Mouse (Mus musculus) large intestine, adult 2 months (tissue): ENCODE results near the gene Car5a. TPM values are rescaled to one million over a fixed set of nuclear protein-coding genes. Genes with fewer than 3 reads are reported as not detected.

Experiments used
- DNase-seq: peaks from one replicate; pipeline ENCODE4 v3.0.0-alpha.2; 2012; ENCODE audit warnings: low read depth, low spot score
- WGBS: fragments of 180-500 bp; shearing (Covaris S2); methylation state at CpG from one replicate; pipeline ENCODE4 v1.1.7; 2018; 5-methylcytosine and 5-hydroxymethylcytosine counted together
- polyA plus RNA-seq: library from polyadenylated mRNA; depleted of rRNA; stranded (reverse); fragments of >200 nt; gene quantifications from 2 replicates; pipeline ENCODE4 v1.2.3, GENCODE M21; 2012

Car5a gene
- polyA plus RNA-seq, 1 experiment = 0.10 TPM

DNA sequence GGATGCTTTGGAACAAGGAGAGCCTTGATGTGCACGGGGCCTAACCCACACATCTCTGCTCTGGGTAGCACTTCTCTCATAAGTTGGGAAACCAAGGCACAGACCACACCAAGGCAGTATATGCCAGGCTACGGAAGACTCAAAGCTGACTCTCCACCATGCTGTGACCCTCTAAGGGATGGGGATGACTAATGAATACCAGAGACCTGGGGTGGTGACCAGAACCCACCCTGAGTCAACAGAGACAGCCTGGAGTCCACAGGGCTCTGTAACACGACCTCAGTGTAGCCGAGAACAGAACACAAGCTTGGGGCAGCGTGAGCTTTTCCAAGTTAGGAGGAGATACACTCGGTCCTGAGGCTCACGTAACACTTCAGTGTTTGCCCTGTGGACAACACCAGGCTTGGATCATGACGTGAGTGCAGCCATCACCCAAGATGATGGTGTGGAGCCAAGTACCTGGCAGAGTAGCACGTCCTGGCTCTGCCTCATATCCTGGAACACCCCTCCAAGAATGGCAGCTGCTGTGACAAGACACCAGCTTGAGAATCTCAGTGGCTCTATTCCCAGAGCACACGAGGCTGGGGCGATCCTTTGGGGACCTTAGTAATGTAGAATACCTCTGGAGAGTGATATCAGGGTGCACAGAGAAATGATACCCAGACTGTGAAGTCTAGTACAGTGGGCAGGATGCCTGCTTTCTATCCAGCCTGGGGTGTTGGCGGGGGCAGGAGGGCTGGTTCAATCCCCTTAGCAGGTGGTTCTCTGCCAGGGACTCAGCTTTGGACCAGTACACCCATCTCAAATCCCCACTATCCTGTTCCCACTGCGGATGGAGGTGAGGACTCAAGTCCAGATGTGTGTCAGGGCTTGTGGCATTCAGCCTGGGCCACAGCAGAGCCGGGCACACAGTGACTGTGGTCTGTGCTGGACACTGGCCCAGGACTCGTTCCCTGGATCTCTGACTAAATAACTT, 54.6 kb downstream of the Car5a start:
- no peak for DNase-seq
- WGBS = 76% methylated on average over 15 of the region's 15 CpGs

DNA sequence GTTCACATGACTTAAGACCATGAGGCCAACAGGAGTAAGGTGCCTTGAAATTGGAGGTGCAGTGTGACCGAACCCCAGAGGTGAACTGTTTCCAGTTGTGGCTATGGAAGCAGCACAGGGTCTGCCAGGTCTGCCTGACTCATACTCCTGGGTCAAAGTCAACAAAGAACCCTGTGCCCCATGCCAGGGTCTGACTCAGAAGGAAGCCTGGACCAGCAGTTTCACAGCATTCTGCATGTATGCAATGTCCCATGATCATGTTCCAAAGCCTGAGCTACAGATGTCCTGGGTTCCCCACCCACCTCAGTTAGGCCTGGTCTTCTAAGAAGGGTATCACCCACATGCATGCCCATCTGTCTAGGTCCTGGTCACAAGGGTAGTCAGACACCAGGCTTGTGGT, 55.4 kb downstream of the Car5a start:
- no peak for DNase-seq
- 88% methylated on average over 1 of the region's 1 CpGs for WGBS

DNA sequence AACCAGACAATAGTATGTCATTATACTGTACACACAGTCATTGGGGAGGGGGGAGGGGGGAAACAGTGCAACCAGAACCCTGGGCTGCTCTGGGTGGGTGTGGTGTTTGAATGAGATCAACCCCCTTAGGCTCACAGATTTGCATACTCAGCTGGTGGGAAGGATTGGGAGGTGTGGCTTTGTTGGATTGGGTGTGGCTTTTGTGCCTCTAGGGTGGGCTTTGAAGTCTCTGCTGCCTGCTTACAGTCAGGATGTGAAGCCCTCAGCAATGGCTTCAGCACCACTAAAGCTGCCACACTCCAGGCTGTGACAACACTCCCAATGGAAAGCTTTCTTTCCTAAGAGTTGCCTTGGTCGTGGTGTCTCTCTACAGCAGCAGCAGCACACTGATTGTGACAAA, 57.2 kb downstream of the Car5a start:
- 67% methylated on average over 1 of the region's 1 CpGs for WGBS
- no peak for DNase-seq

DNA sequence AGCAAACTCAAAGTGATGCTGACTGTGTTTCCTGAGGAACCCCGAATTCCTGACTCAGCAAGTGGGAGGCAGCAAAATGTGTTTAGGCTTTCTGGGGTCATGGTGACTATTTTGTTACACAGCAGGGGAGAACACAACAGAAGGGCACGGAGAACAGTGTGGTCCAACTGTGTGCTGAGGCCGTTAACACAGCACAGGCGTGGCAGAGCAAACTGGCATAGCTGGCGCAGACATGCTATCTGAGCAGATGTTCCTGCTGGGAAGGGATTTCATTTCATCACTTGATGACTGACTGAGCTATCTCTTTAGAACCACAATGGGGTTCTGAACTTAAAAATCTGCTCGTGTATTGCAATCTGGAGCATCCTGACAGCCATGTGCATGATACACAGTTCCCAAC, 59.3 kb downstream of the Car5a start:
- DNase-seq = no peak
- WGBS = 75% methylated on average over 6 of the region's 6 CpGs

DNA sequence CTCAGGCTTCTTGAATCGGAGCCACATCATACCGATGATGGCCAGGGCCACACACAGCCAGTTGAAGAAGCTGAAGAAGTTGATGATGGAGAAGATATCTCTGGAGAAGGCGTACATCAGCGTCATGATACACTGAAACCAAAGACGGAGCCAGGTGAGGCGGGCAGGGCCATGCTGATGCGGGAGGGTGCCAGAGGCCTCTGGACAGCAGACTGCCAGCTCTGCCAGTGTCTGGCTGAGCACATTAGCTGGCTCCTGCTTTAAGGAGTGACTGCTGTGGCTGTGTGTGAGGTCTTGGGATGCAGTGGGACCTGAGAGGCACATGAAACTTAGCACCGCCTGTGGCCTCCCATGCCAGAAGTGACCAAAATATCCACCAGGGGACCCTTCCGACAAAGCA, 59.7 kb downstream of the Car5a start:
- DNase-seq = no peak
- 97% methylated on average over 9 of the region's 9 CpGs for WGBS

DNA sequence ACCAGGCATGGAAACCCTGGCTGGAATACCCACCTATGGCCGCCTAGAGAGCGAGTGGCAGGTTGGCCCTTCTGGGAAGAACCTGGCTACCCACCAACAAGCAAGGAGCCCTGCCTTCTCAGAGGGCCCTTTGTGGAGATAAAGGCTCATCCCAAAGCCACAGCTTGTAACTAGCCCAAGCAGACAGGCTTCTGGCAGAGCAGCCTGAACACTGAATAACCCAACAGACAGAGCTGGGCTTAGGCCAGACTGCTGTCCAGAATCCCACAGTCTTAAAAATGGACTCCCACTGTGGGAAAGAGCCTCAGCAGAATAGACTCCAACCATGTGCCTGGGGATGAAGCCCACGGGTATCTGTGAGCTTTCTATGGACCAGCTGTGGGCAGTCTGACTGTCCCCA, 60.5 kb downstream of the Car5a start:
- DNase-seq = no peak
- 89% methylated on average over 3 of the region's 3 CpGs for WGBS

DNA sequence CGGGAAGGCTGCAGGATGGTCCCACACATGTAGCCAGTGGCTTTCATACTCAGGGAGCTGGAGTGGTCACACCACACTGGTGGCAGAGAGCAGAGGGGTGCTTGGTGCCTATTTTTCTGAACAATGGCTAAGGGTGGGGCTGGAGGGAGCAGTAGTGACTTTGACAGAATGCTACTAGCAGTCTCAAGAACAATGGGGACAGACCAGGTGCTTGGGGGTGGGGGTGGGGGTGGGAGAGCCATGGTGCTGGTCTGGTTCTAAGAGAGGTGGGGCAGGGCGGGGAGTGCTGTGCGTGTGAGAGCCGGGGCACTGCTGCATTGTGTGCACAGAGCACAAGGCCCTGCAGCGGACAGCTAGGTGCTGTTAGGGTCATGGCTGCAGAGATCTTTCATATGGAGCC, 62.8 kb downstream of the Car5a start:
- 83% methylated on average over 5 of the region's 5 CpGs for WGBS

DNA sequence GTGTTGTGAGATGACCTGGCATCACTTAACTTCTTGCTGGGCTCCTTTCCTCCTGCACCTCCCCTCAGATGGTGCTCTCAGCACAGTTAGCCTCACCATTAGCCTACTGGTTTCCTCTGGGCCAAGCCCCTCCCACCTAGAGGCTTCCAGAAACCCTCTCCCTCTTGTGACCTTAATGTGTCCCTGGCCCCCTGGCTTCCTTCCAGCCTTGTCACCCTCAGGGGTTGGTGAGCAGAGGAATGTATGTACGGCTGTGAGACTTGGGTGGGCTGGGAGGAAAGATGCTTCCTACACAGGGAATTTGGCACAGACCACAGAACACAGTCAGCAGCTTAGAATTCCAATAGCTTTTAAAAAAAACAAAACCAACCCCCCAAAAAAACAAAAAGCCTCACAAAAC, 63.9 kb downstream of the Car5a start:
- WGBS = 88% methylated on average over 1 of the region's 1 CpGs
- no peak for DNase-seq

More for the DNA sequence above, 62.8 kb downstream of the Car5a start:
- no peak for DNase-seq

DNA sequence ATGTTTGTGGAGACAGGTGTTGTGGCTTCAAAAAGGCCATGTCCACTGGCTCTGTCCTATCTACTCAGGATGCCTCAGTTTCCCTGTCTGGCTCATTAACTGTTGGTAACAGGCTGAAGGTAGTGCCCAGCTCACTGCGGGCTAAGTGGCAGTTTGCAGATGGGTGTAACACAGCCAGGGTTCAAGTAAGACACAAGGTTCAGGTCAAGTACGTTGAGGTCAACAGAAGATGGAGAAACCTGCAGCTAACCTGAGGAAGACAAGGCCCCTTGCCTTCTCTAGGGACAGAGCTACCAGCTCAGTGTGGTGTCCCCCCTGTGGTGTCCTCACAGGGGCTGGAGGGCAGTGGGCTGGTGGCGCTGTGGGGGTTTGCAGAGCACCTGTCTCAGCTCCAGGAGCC, 65.0 kb downstream of the Car5a start:
- DNase-seq = no peak
- 92% methylated on average over 3 of the region's 3 CpGs for WGBS

DNA sequence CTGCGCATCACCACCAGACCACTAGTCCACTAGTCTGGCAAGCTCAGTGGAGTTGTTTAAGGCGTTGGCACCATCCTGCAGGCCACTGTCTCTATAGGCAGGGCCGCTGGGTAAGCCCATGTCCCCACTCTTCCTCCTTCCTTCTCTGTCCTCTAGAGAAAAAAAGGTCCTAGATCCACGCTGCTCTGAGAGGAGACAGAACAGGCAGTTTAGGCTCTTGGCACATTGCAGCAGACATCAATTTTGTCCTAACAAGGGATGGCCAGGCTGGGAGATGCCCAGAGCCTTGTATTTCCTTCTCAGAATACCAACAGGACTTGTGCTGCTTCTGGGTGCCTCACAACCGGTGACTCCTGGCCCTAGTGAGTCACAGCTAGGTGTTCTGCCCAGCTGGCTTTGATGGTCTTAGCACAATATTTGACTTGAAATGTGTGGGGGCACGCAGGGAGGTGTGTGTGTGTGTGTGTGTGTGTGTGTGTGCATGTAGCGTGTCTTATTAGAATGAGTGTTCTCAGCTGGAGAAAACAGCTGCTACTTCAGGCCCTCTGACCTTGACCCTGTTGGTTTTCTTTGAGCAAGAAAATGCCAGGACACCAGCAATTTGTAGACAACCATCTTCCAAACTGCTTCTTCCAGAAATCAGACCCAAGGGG, 66.8 kb downstream of the Car5a start:
- WGBS = 64% methylated on average over 7 of the region's 7 CpGs
- DNase-seq = no peak

DNA sequence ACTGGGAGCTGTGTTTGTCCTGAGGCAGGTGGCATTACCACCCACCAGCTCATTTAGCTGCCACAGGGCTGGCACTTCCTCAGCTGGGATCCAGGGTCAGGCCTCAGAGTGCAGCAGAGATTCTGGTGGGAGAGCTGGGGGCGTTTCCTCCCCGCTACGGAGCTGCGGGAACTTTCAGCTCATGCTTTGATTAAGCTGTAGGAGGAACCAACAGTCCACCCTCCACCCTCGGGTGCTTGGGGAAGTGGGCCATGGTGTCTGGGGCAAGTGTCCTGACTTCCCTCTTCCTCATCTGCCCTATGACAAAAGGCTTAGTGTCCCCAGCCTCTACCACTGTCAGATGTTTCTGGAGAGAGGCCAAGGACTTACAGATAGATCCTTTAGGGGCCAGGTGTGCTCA, 67.5 kb downstream of the Car5a start:
- 30% methylated on average over 5 of the region's 5 CpGs for WGBS
- no peak for DNase-seq

DNA sequence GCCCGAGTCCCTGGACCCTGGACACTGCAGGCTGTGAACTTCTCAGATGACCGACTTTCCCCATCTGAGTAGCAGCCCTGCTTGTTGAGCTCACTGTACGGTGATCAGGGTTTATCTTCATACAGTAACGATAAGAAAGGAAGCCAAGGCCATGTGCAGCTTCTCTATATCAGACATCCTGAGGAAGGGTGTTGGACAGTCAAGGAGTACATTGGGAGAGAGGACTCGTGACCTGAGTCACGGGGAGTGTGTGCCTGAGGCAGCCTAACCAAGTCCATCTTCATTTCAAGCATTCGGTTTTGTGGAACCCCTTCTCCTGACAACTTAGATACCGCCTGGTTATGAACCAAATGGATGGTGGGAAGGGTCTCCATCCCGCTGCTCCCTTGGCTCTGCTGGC, 69.2 kb downstream of the Car5a start:
- WGBS = 79% methylated on average over 9 of the region's 9 CpGs
- DNase-seq = no peak

DNA sequence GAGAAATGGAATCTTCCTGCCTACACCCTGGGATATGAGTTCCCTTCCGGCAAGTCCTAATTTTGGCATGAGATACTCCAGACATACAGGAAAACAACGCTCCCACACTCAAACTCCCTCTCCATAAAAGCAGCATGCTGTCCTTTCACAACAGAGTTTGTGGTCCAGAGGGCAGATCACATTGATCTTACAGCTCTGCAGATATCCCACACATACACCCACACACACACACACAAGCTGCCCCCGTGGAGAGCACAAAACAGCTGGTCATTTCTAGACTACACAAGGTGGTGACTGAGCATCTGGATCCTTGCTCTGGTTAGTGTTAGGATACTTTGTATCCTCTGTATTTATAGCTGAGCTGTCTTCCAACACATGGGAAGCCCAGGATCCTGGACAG, 69.7 kb downstream of the Car5a start:
- WGBS = 66% methylated on average over 3 of the region's 3 CpGs
- no peak for DNase-seq

DNA sequence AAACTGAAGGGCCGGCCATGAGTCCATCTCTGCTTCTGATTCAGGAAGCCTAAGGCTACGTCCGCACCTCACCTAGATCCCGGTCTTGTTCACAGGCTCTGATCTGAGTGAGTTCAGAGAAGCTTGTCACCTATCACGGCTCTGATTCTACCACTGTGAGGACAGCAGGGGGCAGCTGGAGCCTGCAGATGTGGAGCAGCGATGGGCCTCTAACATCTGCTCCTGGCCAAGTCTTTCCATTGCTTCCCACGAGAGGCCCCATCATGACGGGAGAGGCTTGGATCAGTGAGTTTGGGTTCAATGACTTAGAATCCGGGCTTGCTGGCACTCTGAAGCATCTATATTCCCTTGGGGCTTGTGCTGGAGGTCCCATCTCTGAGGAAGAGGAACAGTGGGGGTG, 70.7 kb downstream of the Car5a start:
- WGBS = 42% methylated on average over 9 of the region's 9 CpGs
- no peak for DNase-seq

DNA sequence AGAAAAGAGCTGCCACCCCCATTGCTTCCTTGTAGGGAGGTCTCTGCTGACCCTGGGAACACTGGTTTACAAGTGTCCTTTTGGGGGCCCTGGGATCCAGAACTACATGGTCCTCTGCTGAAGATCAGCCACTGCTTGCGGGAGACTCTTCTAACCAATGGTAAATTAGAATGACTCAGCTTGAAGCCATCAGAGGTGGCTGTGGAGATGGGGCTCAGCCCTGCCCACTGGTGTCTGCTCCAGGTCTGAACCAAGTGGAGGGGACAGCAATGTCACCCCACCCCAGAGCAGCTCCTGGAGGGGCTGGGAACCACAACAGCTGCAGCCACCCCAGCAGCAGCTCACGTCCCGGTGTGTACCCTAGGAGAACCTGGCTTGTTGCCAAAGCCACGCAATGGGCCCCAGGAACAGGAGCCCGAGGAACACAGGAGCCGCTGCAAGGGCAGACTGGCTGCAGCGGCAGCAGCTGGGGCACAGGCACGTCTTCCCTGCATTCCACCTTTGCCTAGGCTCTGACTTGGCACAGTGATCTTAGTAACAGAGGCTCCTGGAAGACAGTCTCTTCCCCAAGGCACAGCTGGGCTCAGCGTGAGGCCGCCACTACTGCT, 72.8 kb downstream of the Car5a start:
- no peak for DNase-seq
- whole genome bisulfite sequencing = 12% methylated on average over 10 of the region's 10 CpGs

DNA sequence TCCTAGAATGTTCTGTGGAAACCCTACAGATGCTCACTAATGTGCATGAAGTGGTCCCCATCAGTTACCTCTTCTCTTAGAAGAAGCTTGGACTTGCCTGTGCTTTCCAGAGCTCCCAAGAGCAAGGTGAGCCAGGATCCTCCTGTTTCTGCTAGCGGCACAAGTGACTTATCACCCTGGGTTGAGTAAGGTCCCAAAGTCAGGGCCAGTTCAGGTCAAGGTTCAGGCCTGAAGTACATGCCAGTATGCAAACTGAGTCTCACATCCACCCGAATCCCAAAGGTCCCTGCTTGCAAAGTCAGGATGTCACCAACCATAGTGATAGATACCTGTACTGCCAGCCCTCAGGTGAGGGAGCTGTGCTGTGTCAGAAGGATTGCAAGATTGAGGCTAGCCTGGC, 74.5 kb downstream of the Car5a start:
- no peak for DNase-seq
- WGBS = 90% methylated on average over 2 of the region's 2 CpGs

DNA sequence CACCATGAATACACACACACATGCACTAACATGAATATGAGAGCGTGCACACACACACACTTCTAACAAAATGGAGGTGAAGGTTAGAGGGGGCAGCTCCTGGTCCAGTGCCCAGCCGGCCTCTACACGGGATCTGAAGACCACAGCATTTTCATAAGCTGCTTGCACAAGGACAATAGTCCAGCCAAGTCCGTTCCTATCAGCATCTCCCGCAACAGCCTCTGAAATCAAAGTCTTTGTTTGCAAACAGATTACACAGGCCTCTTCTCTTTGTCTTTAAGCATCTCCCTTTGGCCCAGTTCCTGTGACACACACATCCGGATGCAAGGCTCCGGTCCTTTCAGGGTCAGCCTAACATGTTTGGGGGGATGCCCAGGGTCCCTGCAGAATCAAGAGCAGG, 75.8 kb downstream of the Car5a start:
- no peak for DNase-seq

DNA sequence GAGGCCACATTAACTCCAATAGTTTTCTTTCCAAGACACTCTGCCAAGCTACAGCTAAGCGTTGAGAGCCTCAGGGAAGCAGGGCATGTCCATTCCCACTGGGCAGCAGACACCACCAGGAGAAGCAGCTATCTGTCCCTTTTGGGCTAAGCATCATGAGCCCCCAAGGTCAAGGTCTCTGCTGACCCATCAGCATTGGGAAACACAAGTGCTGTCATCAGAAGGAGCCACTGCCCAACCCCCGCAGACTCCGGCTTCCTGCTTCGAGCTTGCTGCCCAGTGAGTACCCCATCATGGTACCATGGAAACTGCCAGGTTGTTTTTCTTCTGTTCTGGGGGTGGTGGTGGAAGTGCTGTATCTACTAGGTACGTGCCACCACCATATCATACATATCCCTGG, 76.5 kb downstream of the Car5a start:
- 91% methylated on average over 5 of the region's 5 CpGs for WGBS
- DNase-seq = no peak

More for the DNA sequence above, 75.8 kb downstream of the Car5a start:
- WGBS = 80% methylated on average over 7 of the region's 7 CpGs
